Mouse (Mus musculus) lung, embryonic 15.5 days (tissue): Measurements from ENCODE around the gene Zfp185. TPM values are rescaled to one million over a fixed set of nuclear protein-coding genes. Genes with fewer than 3 reads are reported as not detected.

ENCODE experiments used
- ATAC-seq: fragments of 200-750 bp; cut with Nextera tagmentation; 2 replicates; pipeline ENCODE4 v1.8.0; 2017; ENCODE audit warnings: moderate number of reproducible peaks, borderline replicate concordance; ENCODE audit not compliant: low FRiP score, low TSS enrichment; ENCODE audit errors: extremely low read depth
- H3K27ac ChIP-seq: fragments of 300-500 bp; sonication (generic); 2 replicates; pipeline ENCODE4 v1.5.1; 2015; ENCODE audit warnings: moderate library complexity, mild to moderate bottlenecking, inconsistent platforms
- H3K27me3 ChIP-seq: fragments of 300-500 bp; sonication (generic); 2 replicates; pipeline ENCODE4 v1.6.1; 2015; ENCODE audit warnings: inconsistent platforms
- H3K36me3 ChIP-seq: fragments of 300-500 bp; sonication (generic); 2 replicates; pipeline ENCODE4 v1.6.1; 2015; ENCODE audit warnings: inconsistent platforms
- H3K4me1 ChIP-seq: fragments of 300-500 bp; sonication (generic); 2 replicates; pipeline ENCODE4 v1.6.1; 2015; ENCODE audit warnings: inconsistent platforms
- H3K4me2 ChIP-seq: fragments of 300-500 bp; sonication (generic); 2 replicates; pipeline ENCODE4 v1.6.1; 2015; ENCODE audit warnings: inconsistent platforms, mild to moderate bottlenecking, moderate library complexity
- H3K4me3 ChIP-seq: fragments of 300-500 bp; sonication (generic); 2 replicates; pipeline ENCODE4 v1.5.1; 2015; ENCODE audit warnings: mild to moderate bottlenecking, inconsistent platforms
- H3K9ac ChIP-seq: fragments of 300-500 bp; sonication (generic); 2 replicates; pipeline ENCODE4 v1.6.1; 2015; ENCODE audit warnings: inconsistent platforms
- H3K9me3 ChIP-seq: fragments of 300-500 bp; sonication (generic); 2 replicates; pipeline ENCODE4 v1.6.1; 2016; ENCODE audit warnings: inconsistent platforms
- whole genome bisulfite sequencing: fragments of 180-500 bp; shearing (Covaris S2); methylation state at CpG from one replicate; pipeline ENCODE4 v1.1.7; 2015; 5-methylcytosine and 5-hydroxymethylcytosine counted together
- polyA plus RNA-seq: library from polyadenylated mRNA; unstranded; fragments of >200 nt; fragmentation: Nextera tagmentation; extraction: Ambion mirVana; gene quantifications from 2 replicates; pipeline ENCODE4 v1.2.1, GENCODE M21; 2015

Gene Zfp185
- polyA plus RNA-seq, 1 experiment from 2014 or later = 7.1 TPM

GRCm38 (mm10) chrX:72995542-72995941, 8.4 kb downstream of the Zfp185 start:
- Histone ChIP-seq H3K27me3 (no peaks in the 10 kb centered on the region), H3K36me3 (no peaks in the 10 kb centered on the region), H3K27ac (no peak overlapping the region), H3K9me3 (no peaks in the 10 kb centered on the region), H3K9ac (no peak overlapping the region), H3K4me3 (no peak overlapping the region), H3K4me2 (no peak overlapping the region), H3K4me1 (no peaks in the 10 kb centered on the region)
- no peak for ATAC-seq
- 42% methylated on average over 3 of the region's 3 CpGs for WGBS

- no peaks in the 10 kb centered on the region for H3K27me3 ChIP-seq
Observed at GRCm38 (mm10) chrX:73003110-73003509, 16.0 kb downstream of the Zfp185 start.

GRCm38 (mm10) chrX:73005678-73006077, 18.5 kb downstream of the Zfp185 start:
- Histone ChIP-seq H3K27me3 (no peaks in the 10 kb centered on the region), H3K4me3 (no peak overlapping the region), H3K4me2 (no peak overlapping the region), H3K9me3 (no peaks in the 10 kb centered on the region), H3K36me3 (no peaks in the 10 kb centered on the region), H3K27ac (no peak overlapping the region), H3K4me1 (no peaks in the 10 kb centered on the region), H3K9ac (no peak overlapping the region)
- 57% methylated on average over 4 of the region's 4 CpGs for WGBS
- ATAC-seq = no peak

More at GRCm38 (mm10) chrX:73003110-73003509, 16.0 kb downstream of the Zfp185 start:
- no peaks in the 10 kb centered on the region for H3K4me1 ChIP-seq
- no peak for ATAC-seq
- no peak overlapping the region for H3K27ac ChIP-seq
- H3K9ac ChIP-seq = no peak overlapping the region
- H3K4me2 ChIP-seq = no peak overlapping the region
- no peaks in the 10 kb centered on the region for H3K36me3 ChIP-seq
- WGBS = 71% methylated on average over 5 of the region's 5 CpGs
- no peak overlapping the region for H3K4me3 ChIP-seq
- no peaks in the 10 kb centered on the region for H3K9me3 ChIP-seq

- Histone ChIP-seq H3K9ac (peak overlapping the region; percentile 16), H3K36me3 (no peaks in the 10 kb centered on the region), H3K4me3 (peak overlapping the region; percentile 34), H3K4me2 (peak overlapping the region; percentile 50), H3K27ac (peak overlapping the region; percentile 61), H3K9me3 (no peaks in the 10 kb centered on the region), H3K27me3 (no peaks in the 10 kb centered on the region), H3K4me1 (no peaks in the 10 kb centered on the region)
- ATAC-seq = peak; percentile 99
- 12% methylated on average over 25 of the region's 27 CpGs for WGBS
Observed at GRCm38 (mm10) chrX:73007597-73008479, 20.7 kb downstream of the Zfp185 start.

GRCm38 (mm10) chrX:73012846-73013245, 25.7 kb downstream of the Zfp185 start:
- Histone ChIP-seq H3K4me3 (no peak overlapping the region), H3K27me3 (no peaks in the 10 kb centered on the region), H3K36me3 (no peaks in the 10 kb centered on the region), H3K9me3 (no peaks in the 10 kb centered on the region), H3K9ac (no peak overlapping the region), H3K27ac (no peak overlapping the region), H3K4me1 (no peaks in the 10 kb centered on the region), H3K4me2 (no peak overlapping the region)
- ATAC-seq = no peak
- WGBS = 71% methylated on average over 4 of the region's 4 CpGs

- H3K4me3 ChIP-seq = no peak within 1 kb of the TSS
- no peaks in the 10 kb centered on the region for H3K4me1 ChIP-seq
- 0 out of 2 replicates have a peak, but pooled peaks cover 4% of the 10 kb centered on the region for H3K27me3 ChIP-seq
- no peak for ATAC-seq
- whole genome bisulfite sequencing = 71% methylated on average over 1 of the region's 1 CpGs
- H3K4me2 ChIP-seq = no peak within 1 kb of the TSS
- no peaks in the 10 kb centered on the region for H3K9me3 ChIP-seq
- no peak within 1 kb of the TSS for H3K27ac ChIP-seq
- H3K36me3 ChIP-seq = no peaks in the 10 kb centered on the region
- H3K9ac ChIP-seq = no peak within 1 kb of the TSS
Observed at GRCm38 (mm10) chrX:73037003-73037402, 49.9 kb downstream of the Zfp185 start, which contains the start of gene Pnma5. Pnma5 (minus strand) TSS chrX:73037103.

- WGBS = 82% methylated on average over 8 of the region's 8 CpGs
- no peak for ATAC-seq
Observed at GRCm38 (mm10) chrX:73038831-73039230, 51.7 kb downstream of the Zfp185 start.

GRCm38 (mm10) chrX:73039666-73040065, 52.5 kb downstream of the Zfp185 start:
- no peak for ATAC-seq
- 79% methylated on average over 12 of the region's 12 CpGs for WGBS
- H3K27me3 ChIP-seq = 0 out of 2 replicates have a peak, but pooled peaks cover 4% of the 10 kb centered on the region
- no peak overlapping the region for H3K4me3 ChIP-seq
- H3K4me2 ChIP-seq = no peak overlapping the region
- no peaks in the 10 kb centered on the region for H3K9me3 ChIP-seq
- H3K9ac ChIP-seq = no peak overlapping the region
- no peaks in the 10 kb centered on the region for H3K36me3 ChIP-seq
- no peaks in the 10 kb centered on the region for H3K4me1 ChIP-seq
- H3K27ac ChIP-seq = no peak overlapping the region

More at GRCm38 (mm10) chrX:73038831-73039230, 51.7 kb downstream of the Zfp185 start:
- H3K9ac ChIP-seq = no peak overlapping the region
- H3K9me3 ChIP-seq = no peaks in the 10 kb centered on the region
- H3K4me2 ChIP-seq = no peak overlapping the region
- H3K4me3 ChIP-seq = no peak overlapping the region
- H3K27ac ChIP-seq = no peak overlapping the region
- H3K36me3 ChIP-seq = no peaks in the 10 kb centered on the region
- H3K27me3 ChIP-seq = 0 out of 2 replicates have a peak, but pooled peaks cover 4% of the 10 kb centered on the region
- H3K4me1 ChIP-seq = no peaks in the 10 kb centered on the region

- Histone ChIP-seq H3K9ac (no peak overlapping the region), H3K9me3 (no peaks in the 10 kb centered on the region), H3K4me1 (no peaks in the 10 kb centered on the region), H3K27ac (no peak overlapping the region), H3K4me2 (no peak overlapping the region; the same call in 1 of the 2 replicates), H3K36me3 (no peaks in the 10 kb centered on the region), H3K27me3 (no peaks in the 10 kb centered on the region), H3K4me3 (no peak overlapping the region)
- ATAC-seq = peak; percentile 92
- 15% methylated on average over 14 of the region's 14 CpGs for WGBS
Observed at GRCm38 (mm10) chrX:73053860-73054563, 66.9 kb downstream of the Zfp185 start.

- Histone ChIP-seq H3K4me1 (peaks cover 5% of the 10 kb centered on the region; the same call in 1 of the 2 replicates), H3K4me3 (no peak overlapping the region), H3K36me3 (no peaks in the 10 kb centered on the region), H3K27me3 (peaks cover 10% of the 10 kb centered on the region; the same call in 1 of the 2 replicates), H3K27ac (0 out of 2 replicates have a peak overlapping the region, but pooled peaks have one; percentile 57), H3K9me3 (no peaks in the 10 kb centered on the region), H3K9ac (no peak overlapping the region), H3K4me2 (no peak overlapping the region)
- ATAC-seq = no peak
- 78% methylated on average over 1 of the region's 1 CpGs for WGBS
Observed at GRCm38 (mm10) chrX:73061528-73061927, 74.4 kb downstream of the Zfp185 start.

- 31% methylated on average over 5 of the region's 5 CpGs for WGBS
- Histone ChIP-seq H3K4me3 (no peak overlapping the region), H3K9ac (no peak overlapping the region), H3K27me3 (peaks cover 10% of the 10 kb centered on the region; the same call in 1 of the 2 replicates), H3K9me3 (no peaks in the 10 kb centered on the region), H3K4me2 (no peak overlapping the region), H3K36me3 (no peaks in the 10 kb centered on the region), H3K27ac (peak overlapping the region; percentile 57), H3K4me1 (peaks cover 5% of the 10 kb centered on the region; the same call in 1 of the 2 replicates)
- ATAC-seq = no peak
Observed at GRCm38 (mm10) chrX:73062323-73062722, 75.2 kb downstream of the Zfp185 start.
